Mouse (Mus musculus) heart, adult 18-20 months (tissue): ENCODE measurements around the gene Ankrd6. TPM values are rescaled to one million over a fixed set of nuclear protein-coding genes. Genes with fewer than 3 reads are reported as not detected.
A peak's percentile ranks its signal among the peaks of the same experiment; 100 is the strongest.

Experiments used
- DNase-seq, 2 experiments: peaks; one replicate each; pipeline ENCODE4 v3.0.0; 2021 to 2022; ENCODE audit warnings: mixed read lengths in 1 of 2
- total RNA-seq, 2 experiments: library from RNA; stranded (reverse); gene quantifications; 2 replicates each; pipeline ENCODE4 v1.2.3; 2021

Ankrd6 gene
- total RNA-seq, 2 experiments from 2014 or later = 4.8 to 5.9 TPM

GRCm38 (mm10) chr4:32951035-32951940 lies 647 bp upstream of the Ankrd6 start:
- DNase-seq = no peak

DNA sequence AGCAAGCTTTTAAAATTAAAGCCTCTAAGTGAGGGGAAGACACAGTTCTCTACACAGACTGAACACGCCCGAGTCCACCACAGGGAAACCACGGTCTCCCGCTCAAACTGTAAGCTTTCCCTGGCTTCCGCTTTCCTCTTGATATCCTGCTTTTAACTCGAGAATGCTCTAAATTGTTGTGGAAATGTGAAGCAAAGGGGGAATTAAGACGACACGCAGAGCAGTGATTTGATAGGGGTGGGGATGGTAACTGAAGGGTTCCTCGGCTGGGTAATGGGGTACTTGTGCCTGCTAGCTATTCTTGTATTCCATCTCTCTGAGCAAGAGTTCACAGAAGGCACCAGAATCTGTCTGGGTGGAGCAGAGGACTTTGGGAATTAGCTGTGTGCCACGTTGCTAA lies 1.9 kb downstream of the Ankrd6 start:
- no peak for DNase-seq

DNA sequence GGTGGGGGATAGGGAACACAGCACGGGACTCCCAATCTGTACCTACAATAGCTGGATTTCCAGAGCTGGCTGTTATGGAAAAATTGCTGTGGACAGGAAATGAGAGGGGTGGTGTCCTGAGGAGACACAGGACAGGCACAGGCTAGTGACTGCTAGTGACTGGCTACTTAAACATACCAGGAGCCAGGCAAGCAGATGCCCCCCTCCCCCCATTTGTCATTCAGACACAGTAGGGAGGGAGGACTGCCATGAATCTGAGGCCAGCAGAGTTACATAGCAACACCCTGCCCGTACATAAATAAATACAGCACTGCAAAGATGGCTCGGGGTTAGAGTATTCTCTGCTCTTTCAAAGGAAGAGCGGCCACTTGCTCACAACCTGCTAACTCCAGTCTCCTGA lies 3.0 kb downstream of the Ankrd6 start:
- peak; percentile 51 to 55 for DNase-seq

DNA sequence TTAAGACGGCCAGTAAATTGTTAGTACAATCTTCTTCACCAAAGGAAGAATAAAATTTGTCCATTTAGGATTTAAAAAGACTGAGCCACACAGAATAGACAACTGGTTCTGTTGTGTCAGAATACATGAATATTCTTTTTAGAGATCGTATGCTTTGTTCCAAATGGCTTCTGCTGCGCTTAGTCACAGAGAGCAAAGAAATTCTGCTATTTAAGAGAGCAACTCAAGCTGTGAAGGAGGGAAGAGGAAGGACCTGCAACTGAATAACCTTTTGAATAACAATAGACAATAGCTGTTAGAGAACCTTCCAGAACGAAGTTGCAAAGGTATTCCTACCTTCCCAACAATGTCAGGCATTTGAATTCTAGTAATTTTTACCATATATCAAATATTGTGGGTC lies 9.7 kb downstream of the Ankrd6 start:
- DNase-seq = no peak

GRCm38 (mm10) chr4:32939964-32940363 lies 10.7 kb downstream of the Ankrd6 start:
- DNase-seq = no peak

DNA sequence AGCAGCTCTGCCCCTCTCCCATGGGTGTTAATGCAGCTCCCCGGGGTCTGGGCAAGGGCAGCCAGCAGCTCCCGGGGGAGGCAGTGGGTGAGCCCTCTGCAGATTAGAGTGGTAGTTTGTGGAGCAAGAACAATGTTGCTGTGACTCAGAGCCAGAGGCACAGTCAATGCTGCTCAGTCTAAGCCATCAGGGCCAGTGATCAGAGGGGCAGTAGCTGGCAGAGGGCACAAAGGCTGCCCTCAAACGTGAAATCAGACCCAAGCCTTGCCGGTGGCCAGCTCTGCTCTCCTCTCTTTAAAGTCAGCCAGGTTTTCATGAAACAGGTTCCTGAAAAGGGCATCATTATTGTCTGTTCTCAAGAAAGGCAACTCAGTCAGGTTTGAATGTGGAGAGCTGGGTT lies 11.1 kb downstream of the Ankrd6 start:
- DNase-seq = no peak

GRCm38 (mm10) chr4:32936762-32937341 lies 13.8 kb downstream of the Ankrd6 start:
- peak in 1 of 2 experiments; percentile 11 for DNase-seq

- DNase-seq = no peak
Observed at GRCm38 (mm10) chr4:32932056-32932455, 18.6 kb downstream of the Ankrd6 start.

- no peak for DNase-seq
Observed at GRCm38 (mm10) chr4:32929750-32930149, 20.9 kb downstream of the Ankrd6 start.

DNA sequence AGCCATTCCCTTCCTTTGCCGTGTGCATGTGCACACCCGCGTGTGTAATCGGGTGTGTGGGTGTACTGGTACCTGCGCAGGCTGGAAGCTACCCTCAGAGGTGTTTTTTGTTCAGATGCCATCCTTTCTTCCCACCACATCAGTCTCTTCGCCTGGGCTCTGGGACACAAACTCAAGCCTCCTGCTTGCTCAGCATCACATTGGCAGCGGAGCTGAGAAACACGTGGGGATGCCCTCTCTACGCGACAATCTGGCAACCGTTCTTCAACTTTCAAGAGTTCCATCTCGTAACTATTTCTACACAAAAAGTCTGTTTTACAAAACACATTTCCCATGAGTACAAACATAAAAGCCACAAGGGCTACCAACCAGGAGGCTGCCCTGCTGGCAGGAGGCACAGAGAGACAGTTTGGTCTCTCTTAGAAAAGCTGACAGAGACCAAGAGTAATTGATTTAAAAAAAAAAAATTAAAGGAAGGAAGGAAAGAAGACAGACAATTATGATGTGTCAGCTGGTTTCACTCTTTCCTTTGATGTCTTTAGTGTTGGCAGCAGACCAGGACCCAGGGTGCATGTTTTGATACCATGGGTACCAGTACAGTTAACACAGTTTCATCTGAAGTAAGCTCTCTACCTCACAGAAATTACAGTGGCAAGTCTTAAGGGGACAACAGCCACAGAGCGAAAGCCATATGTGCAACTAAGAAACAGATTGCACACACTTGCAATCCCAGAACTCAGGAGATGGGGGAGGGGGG lies 21.8 kb downstream of the Ankrd6 start:
- DNase-seq = no peak

DNA sequence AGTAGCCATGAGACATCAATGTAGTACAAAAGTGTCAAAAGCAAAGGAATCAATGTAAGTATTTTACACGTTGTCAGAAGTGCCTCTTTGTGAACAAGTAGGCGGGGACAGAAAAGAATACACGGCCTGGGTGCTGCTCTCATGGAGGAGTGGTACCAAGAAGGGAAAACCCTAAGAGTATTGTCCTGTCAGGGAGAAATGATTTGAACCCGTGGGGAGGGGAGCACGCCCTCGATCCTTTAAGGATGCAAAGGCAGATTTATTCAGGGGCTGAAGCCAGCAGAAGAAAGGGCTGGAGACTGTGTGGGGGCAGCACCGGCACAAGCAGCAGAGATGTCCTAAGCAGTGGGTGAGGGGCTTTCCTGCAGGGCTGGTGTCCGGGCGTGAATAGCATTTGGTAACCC lies 26.7 kb downstream of the Ankrd6 start:
- DNase-seq = no peak

DNA sequence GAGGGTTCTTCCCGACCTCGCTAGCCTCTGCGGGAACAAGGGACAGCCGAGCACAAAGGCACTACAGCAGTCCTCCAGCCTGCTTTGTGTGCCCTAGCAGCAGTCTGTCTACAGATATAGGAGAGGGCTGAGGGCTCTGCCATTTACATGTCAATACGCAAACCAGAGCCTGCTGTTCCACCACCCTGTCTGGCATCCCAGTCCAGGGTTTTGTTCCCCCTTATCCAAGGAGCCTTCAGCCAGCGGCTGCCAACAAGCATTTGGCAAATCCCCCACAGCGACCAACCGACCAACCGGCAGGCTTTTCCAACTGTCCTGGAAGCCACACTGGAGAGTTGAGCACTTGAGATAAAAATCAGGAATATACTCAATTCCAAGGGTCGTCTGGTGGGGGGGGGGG lies 27.2 kb downstream of the Ankrd6 start:
- DNase-seq = peak; percentile 14 to 25

- DNase-seq = no peak
Observed at GRCm38 (mm10) chr4:32922871-32923270, 27.8 kb downstream of the Ankrd6 start.

DNA sequence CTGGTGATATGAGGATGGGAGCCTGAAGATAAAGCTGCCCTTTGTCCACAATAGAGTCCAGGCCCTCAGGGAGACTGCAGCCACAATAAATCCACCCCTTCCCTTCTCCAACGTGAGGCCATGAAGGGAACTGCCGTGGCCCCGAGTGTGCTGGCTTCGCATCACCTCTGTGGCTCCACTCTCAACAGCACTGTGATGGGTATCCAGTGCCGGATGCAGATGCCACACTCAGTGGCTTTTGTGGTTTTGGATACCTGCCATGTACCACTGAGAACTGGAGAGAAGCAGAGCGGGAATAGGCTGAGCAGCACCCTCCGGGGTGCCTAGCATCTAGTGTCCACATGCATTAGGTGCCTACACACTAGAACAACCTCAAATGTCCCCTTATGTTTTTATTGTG lies 29.8 kb downstream of the Ankrd6 start:
- DNase-seq = no peak

DNA sequence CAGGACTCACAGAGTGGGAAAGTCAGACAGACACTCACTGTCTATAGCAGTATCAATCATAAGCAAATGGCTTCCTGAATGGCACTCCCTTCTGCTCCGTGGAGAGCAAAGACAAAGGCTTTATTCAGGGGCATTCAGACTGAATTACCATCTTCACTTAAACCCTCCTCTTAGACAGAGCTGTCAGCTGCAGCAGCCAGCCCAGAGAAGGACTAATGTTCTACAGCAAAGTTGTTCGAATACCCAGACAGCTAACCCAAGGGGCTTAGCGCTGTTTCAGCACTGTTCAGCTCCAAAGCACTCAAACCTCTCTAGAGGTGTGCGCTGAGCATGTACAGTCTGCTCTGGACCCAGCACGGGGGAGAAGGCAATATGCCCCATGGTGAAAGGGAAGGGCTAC lies 32.1 kb downstream of the Ankrd6 start:
- no peak for DNase-seq

DNA sequence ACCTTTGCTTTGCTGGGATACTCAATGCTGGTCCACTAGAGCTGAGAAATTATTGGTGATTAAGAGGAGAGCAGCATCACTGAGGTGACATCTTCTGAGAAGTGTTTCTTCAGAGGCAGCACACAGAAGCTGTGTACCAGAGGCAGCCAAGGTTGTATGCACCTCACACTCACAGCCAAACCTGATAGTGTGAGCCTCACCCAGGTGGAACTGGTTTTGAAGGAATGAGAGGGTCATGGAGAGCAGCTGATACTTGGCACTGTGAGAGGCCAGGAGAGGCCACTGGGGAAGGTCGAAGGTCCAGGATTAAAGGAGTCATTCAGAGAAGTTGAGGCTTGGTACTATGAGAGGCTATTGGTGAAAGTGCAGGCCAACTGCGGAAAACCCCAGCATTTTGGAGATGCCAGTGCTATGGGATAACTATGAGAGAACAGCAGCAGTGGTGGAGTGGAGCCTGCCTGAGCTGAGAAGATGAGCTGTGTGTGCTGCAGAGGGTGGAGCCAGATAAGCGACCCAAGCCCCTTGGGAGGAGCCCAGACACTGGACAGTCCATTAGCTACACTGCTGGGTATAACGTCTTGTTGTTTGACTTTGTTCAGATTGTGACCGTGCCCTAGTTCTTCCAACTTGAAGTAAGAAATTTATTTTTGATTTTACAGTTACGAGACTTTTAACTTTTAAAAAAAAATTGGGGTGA lies 33.8 kb downstream of the Ankrd6 start:
- no peak for DNase-seq

DNA sequence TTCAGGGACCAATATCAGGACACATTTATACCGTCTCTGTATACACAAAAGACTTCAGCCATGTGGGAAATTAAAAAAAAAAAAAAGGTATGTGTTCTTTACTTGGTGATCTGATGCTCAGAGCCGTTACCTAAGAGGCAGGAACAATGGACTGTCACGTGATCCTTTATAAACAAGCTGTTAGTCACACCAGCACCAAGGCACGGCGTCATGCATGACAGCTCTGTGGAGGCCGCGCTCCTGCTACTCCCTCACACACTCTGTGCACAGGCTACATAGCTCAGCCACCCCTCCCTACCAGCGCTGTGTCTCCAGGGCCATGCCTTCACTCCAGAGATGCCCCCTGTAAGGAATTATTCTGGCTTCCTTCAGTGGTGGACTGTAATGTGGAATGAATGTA lies 34.7 kb downstream of the Ankrd6 start:
- no peak for DNase-seq

GRCm38 (mm10) chr4:32909996-32910395 lies 40.6 kb downstream of the Ankrd6 start:
- DNase-seq = no peak

- DNase-seq = no peak
Observed at GRCm38 (mm10) chr4:32909241-32909979, 41.2 kb downstream of the Ankrd6 start.

DNA sequence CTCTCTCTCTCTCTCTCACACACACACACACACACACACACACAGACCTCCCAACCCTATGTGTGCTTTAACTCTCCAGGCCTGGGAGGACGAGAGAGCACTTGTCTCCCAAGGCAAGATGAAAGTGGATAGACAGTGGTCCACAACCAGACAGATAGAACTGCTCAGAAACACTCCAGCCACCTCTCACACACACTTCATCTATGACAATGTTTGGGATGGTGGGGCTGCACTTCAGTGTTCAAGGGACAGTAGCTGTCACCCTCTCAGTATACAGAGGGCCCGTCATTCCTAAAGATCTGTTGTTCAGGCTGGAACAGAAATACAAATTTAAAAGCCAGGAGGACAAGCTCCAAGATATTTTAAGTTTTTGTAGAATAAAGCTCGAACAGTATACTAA lies 43.0 kb downstream of the Ankrd6 start:
- DNase-seq = no peak

GRCm38 (mm10) chr4:32906627-32907026 lies 44.0 kb downstream of the Ankrd6 start:
- DNase-seq = peak; percentile 79 to 81

DNA sequence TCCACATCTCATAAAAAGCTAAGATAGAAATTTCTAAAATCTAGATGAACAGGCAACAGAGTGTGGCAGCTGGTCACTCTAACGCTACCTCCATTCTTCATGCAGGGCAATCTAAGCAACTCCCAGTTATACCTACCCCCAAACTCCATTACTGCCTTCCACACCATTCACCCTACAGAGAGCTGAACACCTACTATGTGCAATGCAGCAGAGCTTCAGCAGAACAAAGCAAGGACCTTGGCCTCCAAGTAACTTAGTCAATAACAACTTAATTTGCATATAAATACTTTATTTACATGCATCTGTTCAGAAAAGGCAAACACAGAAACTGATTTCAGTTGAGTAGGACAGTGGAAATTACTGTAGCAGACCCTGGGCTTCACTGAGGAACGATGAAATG lies 44.7 kb downstream of the Ankrd6 start:
- DNase-seq = no peak
